Comparison of ENCODE assay signal across 10 mouse cellular contexts in genomic region chr13:36612785-36613750, GRCm38 (mm10).
DNase-seq lines count a peak whose midpoint lies in the region; ATAC-seq and TF ChIP-seq lines count a peak whose summit lies in the region.
"Had no signal": no experiment of that assay in that cellular context is flagged by ENCODE, and none has a peak within 500 bp of the region (broad histone marks: within the 10 kb centered on the region; RNA-seq: fewer than 3 reads in every experiment).

No protein-coding gene starts in this region.

- no peak for ATAC-seq in activated CD4-positive, CD25-positive, alpha-beta regulatory T cell, adult 4 months

- 69% methylated on average over 23 of the region's 23 CpGs for WGBS in heart, adult 2 months

- peak overlapping the region; percentile 62 for H3K27ac ChIP-seq in left cerebral cortex, adult 2 months
- no peak overlapping the region for H3K27ac ChIP-seq in heart, adult 2 months
- H3K27ac ChIP-seq: embryonic facial prominence, embryonic 12.5 days; kidney, postnatal 0 days had no signal

- no peaks in the 10 kb centered on the region for H3K4me1 ChIP-seq in heart, adult 2 months (ENCODE audit: control insufficient read depth, insufficient read depth, low read length)
- H3K4me1 ChIP-seq: embryonic facial prominence, embryonic 12.5 days had no signal

- H3K4me3 ChIP-seq in left cerebral cortex, adult 2 months, result peak overlapping the region; percentile 43
- H3K4me3 ChIP-seq in heart, adult 2 months, result no peak overlapping the region
- H3K4me3 ChIP-seq: embryonic facial prominence, embryonic 12.5 days had no signal

- no peak for TF ChIP-seq CTCF in left cerebral cortex, adult 2 months (IDR thresholded peaks at IDR 0.05)
- no peak for TF ChIP-seq CTCF in heart, adult 2 months (IDR thresholded peaks at IDR 0.05)

- TF ChIP-seq EP300 in heart, adult 2 months (IDR thresholded peaks at IDR 0.05; ENCODE audit: insufficient read depth, low read depth, low read length), result no peak

- H3K27me3 ChIP-seq in heart, adult 2 months (ENCODE audit: control insufficient read depth, insufficient read depth, low read length), result no peaks in the 10 kb centered on the region
- H3K27me3 ChIP-seq: embryonic facial prominence, embryonic 12.5 days had no signal

- no peaks in the 10 kb centered on the region for H3K79me2 ChIP-seq in heart, adult 2 months (replicated peaks; ENCODE audit: control insufficient read depth, insufficient read depth, low read length)

- intact Hi-C loops in left cerebral cortex, adult 2 months (cut with DNase I), result no loop called here
- intact Hi-C loops in heart, adult 2 months (cut with DNase I), result no loop called here

- DNase-seq in cerebellum, postnatal 10 days, result peak; percentile 59 to 61
- peak; percentile 17 to 22 for DNase-seq in frontal cortex, postnatal 14 days (ENCODE audit: low spot score in 2 of 2)
- peak; percentile 27 to 37 for DNase-seq in left cerebral cortex, adult 2 months (ENCODE audit: extremely low spot score in 1 of 2, low spot score in 2 of 2)
- DNase-seq in right cerebral cortex, adult 18-20 months, result peak; percentile 35
- DNase-seq in adrenal gland, adult 8-10 months, result no peak
- no peak for DNase-seq in heart, adult 2 months
- no peak for DNase-seq in heart, adult 11 months

- no peak overlapping the region for H3K9ac ChIP-seq in heart, adult 2 months (ENCODE audit: low read depth, low read length)
- H3K9ac ChIP-seq: embryonic facial prominence, embryonic 12.5 days had no signal

- no peak for TF ChIP-seq POLR2A in heart, adult 2 months (IDR thresholded peaks at IDR 0.05; ENCODE audit: insufficient read depth, low read depth, low read length)

- H3K36me3 ChIP-seq in heart, adult 2 months (ENCODE audit: control insufficient read depth, insufficient read depth, low read length), result no peaks in the 10 kb centered on the region
- H3K36me3 ChIP-seq: embryonic facial prominence, embryonic 12.5 days had no signal

Comparison
In these comparisons a context has a peak if more than half of its experiments do, and no peak if none do; other contexts are left out.
1. DNase-seq: peak in cerebellum, postnatal 10 days (2 of 2), frontal cortex, postnatal 14 days (2 of 2), left cerebral cortex, adult 2 months (2 of 2) and right cerebral cortex, adult 18-20 months (single experiment); none in adrenal gland, adult 8-10 months (single experiment), heart, adult 2 months (0 of 2) and heart, adult 11 months (single experiment).